In the genomic region with DNA sequence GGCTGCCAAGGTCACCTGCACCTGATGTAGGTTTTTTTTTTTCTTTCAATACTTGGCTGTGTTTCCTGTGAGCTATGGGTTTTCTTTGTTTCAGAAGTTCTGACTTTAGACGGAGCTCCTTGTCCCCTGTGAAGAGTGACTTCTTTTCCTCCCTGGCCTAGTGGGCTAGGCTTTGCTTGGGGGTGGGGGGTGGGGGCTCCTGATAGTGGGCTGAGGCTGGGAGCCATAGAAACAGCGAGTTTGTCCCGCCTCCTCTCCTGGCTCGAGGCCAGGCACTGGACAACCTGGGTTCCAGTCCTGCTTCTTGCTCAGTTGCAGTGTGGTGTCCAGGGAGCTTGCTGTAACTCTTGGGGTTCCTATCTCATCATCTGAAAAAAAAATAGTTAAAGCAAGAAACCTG, we compare ENCODE assay signal across 12 mouse cellular contexts.
"Had no signal": no experiment of that assay in that cellular context is flagged by ENCODE, and none has a peak within 500 bp of the region (broad histone marks: within the 10 kb centered on the region; RNA-seq: fewer than 3 reads in every experiment).

No protein-coding gene starts in this region.

- H3K9me3 ChIP-seq: limb, embryonic 13.5 days; midbrain, embryonic 12.5 days; neural tube, embryonic 13.5 days had no signal

- DNase-seq: kidney, adult 11 months; kidney, adult 9 months; layer of hippocampus, adult 9-11 months; layer of hippocampus, postnatal 36 days; lung, adult 18-20 months; right cerebral cortex, postnatal 14 days; thymus, postnatal 36 days had no signal

- H3K4me3 ChIP-seq: limb, embryonic 13.5 days; midbrain, embryonic 12.5 days; neural tube, embryonic 13.5 days had no signal

- H3K9ac ChIP-seq: limb, embryonic 13.5 days; liver, embryonic 14.5 days; midbrain, embryonic 12.5 days; neural tube, embryonic 13.5 days had no signal

- H3K27ac ChIP-seq: limb, embryonic 13.5 days; liver, embryonic 14.5 days; midbrain, embryonic 12.5 days; neural tube, embryonic 13.5 days had no signal

- ATAC-seq: midbrain, embryonic 16.5 days had no signal

- H3K27me3 ChIP-seq: limb, embryonic 13.5 days; midbrain, embryonic 12.5 days; neural tube, embryonic 13.5 days had no signal

- H3K36me3 ChIP-seq: limb, embryonic 13.5 days; midbrain, embryonic 12.5 days; neural tube, embryonic 13.5 days had no signal

- H3K4me1 ChIP-seq: midbrain, embryonic 12.5 days had no signal

- H3K4me2 ChIP-seq: limb, embryonic 13.5 days; midbrain, embryonic 12.5 days; neural tube, embryonic 13.5 days had no signal
